Mouse (Mus musculus) embryonic fibroblast, embryonic 13.5 days (primary cell): ENCODE measurements around the gene Naf1. TPM values are rescaled to one million over a fixed set of nuclear protein-coding genes. Genes with fewer than 3 reads are reported as not detected.
A peak's percentile ranks its signal among the peaks of the same experiment; 100 is the strongest.

Experiments
- H3K27ac ChIP-seq: 2 replicates; pipeline ENCODE4 v1.5.1; 2012; ENCODE audit warnings: low read length, control low read depth, inconsistent platforms; ENCODE audit not compliant: insufficient read depth
- H3K4me1 ChIP-seq: 2 replicates; pipeline ENCODE4 v1.6.1; 2011; ENCODE audit warnings: low read length; ENCODE audit not compliant: control insufficient read depth, insufficient read depth
- H3K4me3 ChIP-seq: 2 replicates; pipeline ENCODE4 v1.5.1; 2011; ENCODE audit warnings: mild to moderate bottlenecking, control low read depth, low read length; ENCODE audit not compliant: insufficient read depth
- CTCF ChIP-seq: IDR thresholded peaks from 2 replicates; pipeline ENCODE4 v1.5.1; 2011; ENCODE audit warnings: mild to moderate bottlenecking, control low read depth, low read length, moderate library complexity, borderline replicate concordance; ENCODE audit not compliant: insufficient read depth
- POLR2A ChIP-seq: IDR thresholded peaks from 2 replicates; pipeline ENCODE4 v1.6.1; 2011; ENCODE audit warnings: low read depth, mild to moderate bottlenecking, control low read depth, low read length, moderate library complexity
- polyA plus RNA-seq: library from polyadenylated mRNA; stranded (reverse); fragments of >200 nt; gene quantifications from 2 replicates; pipeline ENCODE4 v1.2.4, GENCODE M21; 2011; ENCODE audit warnings: low read depth; ENCODE audit not compliant: missing spikeins, insufficient read length

Naf1 gene
- polyA plus RNA-seq, 1 experiment, result 16.0 TPM

DNA sequence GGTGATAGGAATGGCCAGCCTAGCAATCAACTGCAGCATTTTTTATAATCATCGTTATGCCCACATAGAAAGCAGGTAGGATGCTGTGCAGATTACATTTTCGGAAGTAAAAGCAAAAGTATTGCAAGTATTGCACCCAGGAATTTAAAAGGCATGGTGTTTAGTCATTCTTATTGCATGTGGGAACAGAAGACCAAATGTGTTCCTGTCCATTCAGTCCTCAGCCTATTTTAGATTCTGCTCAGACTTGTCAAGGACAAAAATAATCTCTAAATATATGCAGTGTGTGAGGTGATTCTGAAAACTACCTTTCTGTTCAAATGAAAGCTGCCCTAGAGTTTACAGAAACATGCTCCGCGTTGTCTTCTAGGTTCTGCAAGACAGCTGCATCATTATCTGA, 45.5 kb downstream of the Naf1 start:
- Histone ChIP-seq H3K4me1 (no peaks in the 10 kb centered on the region), H3K4me3 (no peak overlapping the region), H3K27ac (no peak overlapping the region)
- no peak for TF ChIP-seq POLR2A
- no peak for TF ChIP-seq CTCF

DNA sequence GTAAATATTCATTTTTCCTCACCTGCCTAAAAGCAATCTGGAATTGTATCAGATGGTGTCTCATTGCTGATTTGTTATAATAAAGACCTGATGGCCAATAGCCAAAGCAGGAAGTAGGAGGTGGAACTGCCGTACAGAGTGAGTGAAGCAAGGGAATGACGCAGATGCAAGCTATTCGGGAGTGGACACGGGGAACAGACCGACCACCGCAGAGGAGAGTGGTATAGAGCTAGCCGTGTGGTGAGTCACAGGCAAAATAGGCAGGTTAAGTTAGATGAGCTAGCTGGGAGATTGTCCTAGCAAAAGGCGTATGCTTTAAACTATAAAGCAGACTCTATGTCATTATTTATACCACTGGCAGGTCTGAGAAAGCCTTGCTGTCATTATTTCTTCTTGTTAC, 46.1 kb downstream of the Naf1 start:
- no peak for TF ChIP-seq CTCF
- no peak for TF ChIP-seq POLR2A
- Histone ChIP-seq H3K4me1 (no peaks in the 10 kb centered on the region), H3K4me3 (no peak overlapping the region), H3K27ac (no peak overlapping the region)

DNA sequence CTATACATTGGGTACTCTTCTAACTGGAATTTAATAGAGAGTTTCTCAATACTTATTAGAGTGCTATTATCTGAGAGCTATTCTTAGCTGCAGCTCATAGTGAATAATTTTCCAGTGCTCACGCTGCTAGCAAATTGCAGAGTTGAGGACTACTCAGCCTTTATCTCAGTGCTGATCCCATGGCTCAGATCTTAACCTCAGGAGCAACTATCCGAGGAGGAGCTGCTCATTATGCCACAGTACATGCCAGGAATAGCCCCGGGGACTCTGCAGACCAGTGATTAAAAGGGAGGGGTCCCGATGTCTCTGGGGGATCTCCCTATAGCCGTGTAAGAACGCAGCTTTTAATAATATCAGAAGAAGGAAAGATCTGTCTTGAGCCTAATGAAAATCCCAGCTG, 50.7 kb downstream of the Naf1 start:
- Histone ChIP-seq H3K27ac (no peak overlapping the region), H3K4me1 (no peaks in the 10 kb centered on the region), H3K4me3 (no peak overlapping the region)
- TF ChIP-seq CTCF (no peak), POLR2A (no peak)

DNA sequence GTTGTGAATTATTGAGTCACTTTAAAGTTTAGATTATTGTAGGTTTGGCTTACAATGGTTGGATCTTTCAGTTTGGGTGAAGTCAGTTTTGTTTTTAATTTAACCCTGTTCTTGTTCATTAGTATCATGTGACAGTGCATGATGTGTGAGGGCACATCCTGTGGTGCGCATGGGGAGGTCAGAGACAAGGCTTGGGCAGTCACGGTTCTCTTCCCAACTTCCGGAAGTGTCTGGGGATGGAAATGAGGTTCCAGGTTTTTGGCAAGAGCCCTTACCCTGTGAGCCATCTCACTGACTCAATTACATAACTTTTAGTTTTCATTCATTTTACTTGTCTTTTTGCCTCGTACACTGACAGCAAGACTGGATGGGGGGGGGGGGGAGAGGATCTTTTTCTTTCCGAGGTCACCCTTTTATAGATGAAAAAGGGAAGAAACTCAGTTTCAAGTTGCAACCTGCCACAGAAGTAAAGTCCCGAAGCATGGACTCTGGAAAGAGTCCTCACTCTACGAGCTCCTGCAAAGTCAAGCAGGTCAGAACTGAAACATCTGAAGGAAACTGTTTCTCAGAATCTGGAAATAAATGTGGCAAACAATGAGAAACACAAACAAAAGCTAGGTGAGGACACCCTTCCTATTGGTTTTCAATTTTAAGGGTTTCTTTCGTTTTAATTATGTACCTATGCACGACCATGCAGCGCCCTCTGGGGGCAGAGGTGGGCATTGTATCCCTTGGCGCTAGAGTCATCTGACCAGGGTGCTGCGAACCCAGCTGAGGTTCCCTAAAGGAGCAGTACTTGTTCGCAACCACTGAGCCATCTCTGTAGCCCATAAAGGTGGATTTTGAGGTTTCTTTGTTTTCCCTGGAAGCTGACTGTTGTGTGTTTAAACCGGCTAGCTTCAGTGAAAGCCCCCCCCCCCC, 53.9 kb downstream of the Naf1 start:
- TF ChIP-seq CTCF (peak; percentile 30; the same call in 1 of the 2 replicates), POLR2A (no peak)
- no peak overlapping the region for H3K4me3 ChIP-seq
- H3K27ac ChIP-seq, result no peak overlapping the region
- H3K4me1 ChIP-seq, result no peaks in the 10 kb centered on the region

GRCm38 (mm10) chr8:66916056-66916455, 56.0 kb downstream of the Naf1 start:
- Histone ChIP-seq H3K27ac (no peak overlapping the region), H3K4me1 (no peaks in the 10 kb centered on the region), H3K4me3 (no peak overlapping the region)
- TF ChIP-seq CTCF (no peak), POLR2A (no peak)

DNA sequence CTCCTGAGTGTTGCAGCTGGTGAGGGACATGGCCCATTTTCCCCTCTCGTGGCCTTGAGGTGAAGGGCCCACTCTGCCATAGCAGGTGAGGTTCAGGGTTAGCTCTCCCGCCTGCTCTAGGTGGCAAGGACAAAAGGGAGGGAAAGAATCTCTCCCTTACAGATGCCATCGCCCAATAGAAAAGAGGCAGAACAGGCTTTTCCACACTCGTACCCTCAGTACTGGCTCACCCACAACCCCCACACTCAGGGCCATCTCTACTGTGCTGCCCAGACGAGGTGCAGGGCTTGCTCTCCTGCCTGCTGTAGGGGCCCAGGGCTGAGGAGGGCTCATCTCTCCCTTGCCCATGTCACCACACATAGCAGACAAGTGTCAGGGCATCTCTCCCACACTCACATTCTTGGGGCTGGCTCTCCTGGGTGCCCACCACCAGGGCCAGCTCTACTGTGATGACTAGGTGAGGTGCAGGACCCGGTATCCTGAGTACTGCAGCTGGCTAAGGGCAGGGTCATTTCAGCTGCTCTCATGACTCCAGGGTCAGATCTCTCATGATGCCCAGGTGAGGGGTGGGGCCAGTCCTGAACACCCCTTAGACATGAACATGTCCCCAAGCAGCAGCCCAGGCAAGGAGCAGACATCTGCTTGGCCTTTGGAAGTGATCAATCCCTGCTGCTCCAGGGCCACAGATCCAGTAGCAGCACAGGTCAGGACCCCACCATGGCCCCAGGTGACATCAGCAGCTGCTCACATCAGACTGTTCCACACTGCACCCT, 57.9 kb downstream of the Naf1 start:
- TF ChIP-seq POLR2A, result no peak
- TF ChIP-seq CTCF, result no peak

GRCm38 (mm10) chr8:66918471-66918870, 58.5 kb downstream of the Naf1 start:
- TF ChIP-seq CTCF (no peak), POLR2A (no peak)
- Histone ChIP-seq H3K4me3 (no peak overlapping the region), H3K4me1 (no peaks in the 10 kb centered on the region), H3K27ac (no peak overlapping the region)

More for the DNA sequence above, 57.9 kb downstream of the Naf1 start:
- no peak overlapping the region for H3K27ac ChIP-seq
- H3K4me1 ChIP-seq, result no peaks in the 10 kb centered on the region
- no peak overlapping the region for H3K4me3 ChIP-seq

GRCm38 (mm10) chr8:66933746-66934145, 73.7 kb downstream of the Naf1 start:
- Histone ChIP-seq H3K4me1 (no peaks in the 10 kb centered on the region), H3K27ac (no peak overlapping the region), H3K4me3 (no peak overlapping the region)
- TF ChIP-seq POLR2A (no peak), CTCF (no peak)

- no peak overlapping the region for H3K27ac ChIP-seq
- no peak for TF ChIP-seq CTCF
- no peak for TF ChIP-seq POLR2A
- no peak overlapping the region for H3K4me3 ChIP-seq
- no peaks in the 10 kb centered on the region for H3K4me1 ChIP-seq
These were observed 76.2 kb downstream of the Naf1 start for GRCm38 (mm10) chr8:66936236-66936635.

Other genes starting within 250 kb of the Naf1 start
- not detected in 2 replicates for gene Npy5r, start 172.1 kb upstream of the Naf1 start, polyA plus RNA-seq
- gene Npy1r, start 163.0 kb upstream of the Naf1 start, polyA plus RNA-seq, result 1.3 and 2.8 TPM in 2 replicates